Mouse (Mus musculus): ENCODE measurements around the gene Cdk18.

The Cdk18 gene

GRCm38 (mm10) chr1:132149410-132149809 lies 9.9 kb upstream of the Cdk18 start:
- DNase-seq = no peak

GRCm38 (mm10) chr1:132145973-132146685 lies 6.6 kb upstream of the Cdk18 start:
- no peak for DNase-seq

GRCm38 (mm10) chr1:132144837-132145236 lies 5.4 kb upstream of the Cdk18 start:
- DNase-seq = no peak

GRCm38 (mm10) chr1:132144223-132144622 lies 4.7 kb upstream of the Cdk18 start:
- no peak for DNase-seq

GRCm38 (mm10) chr1:132143730-132144129 lies 4.2 kb upstream of the Cdk18 start:
- DNase-seq = no peak

- DNase-seq = no peak
Observed at GRCm38 (mm10) chr1:132143079-132143478, 3.6 kb upstream of the Cdk18 start.

GRCm38 (mm10) chr1:132141753-132142152 lies 2.3 kb upstream of the Cdk18 start:
- no peak for DNase-seq

- DNase-seq = no peak
Observed at GRCm38 (mm10) chr1:132141166-132141565, 1.7 kb upstream of the Cdk18 start.

GRCm38 (mm10) chr1:132140574-132140973 lies 1.1 kb upstream of the Cdk18 start:
- no peak for DNase-seq

GRCm38 (mm10) chr1:132140171-132140570 lies 687 bp upstream of the Cdk18 start:
- peak in 1 of 2 experiments; percentile 30 for DNase-seq

GRCm38 (mm10) chr1:132138576-132139415 lies 688 bp downstream of the Cdk18 start:
- no peak for DNase-seq

GRCm38 (mm10) chr1:132137935-132138575 lies 1.4 kb downstream of the Cdk18 start:
- DNase-seq = no peak

- DNase-seq = no peak
Observed at GRCm38 (mm10) chr1:132136847-132137246, 2.6 kb downstream of the Cdk18 start.

- no peak for DNase-seq
Observed at GRCm38 (mm10) chr1:132135631-132136030, 3.9 kb downstream of the Cdk18 start.

GRCm38 (mm10) chr1:132128311-132128710 lies 11.2 kb downstream of the Cdk18 start:
- no peak for DNase-seq

GRCm38 (mm10) chr1:132125803-132126405 lies 13.6 kb downstream of the Cdk18 start:
- no peak for DNase-seq

GRCm38 (mm10) chr1:132125249-132125648 lies 14.2 kb downstream of the Cdk18 start:
- no peak for DNase-seq

GRCm38 (mm10) chr1:132123420-132124014 lies 16.0 kb downstream of the Cdk18 start:
- DNase-seq = no peak

GRCm38 (mm10) chr1:132121895-132122294 lies 17.6 kb downstream of the Cdk18 start:
- no peak for DNase-seq

GRCm38 (mm10) chr1:132121236-132121635 lies 18.2 kb downstream of the Cdk18 start:
- peak; percentile 41 to 49 for DNase-seq

- DNase-seq = peak; percentile 43 to 58
Observed at GRCm38 (mm10) chr1:132116606-132117005, 22.9 kb downstream of the Cdk18 start.

- no peak for DNase-seq
Observed at GRCm38 (mm10) chr1:132113098-132113497, 26.4 kb downstream of the Cdk18 start.

- no peak for DNase-seq
Observed at GRCm38 (mm10) chr1:132112426-132112825, 27.1 kb downstream of the Cdk18 start.

Data from thymus, adult 18-20 months (tissue).